Mouse (Mus musculus) right cerebral cortex, postnatal 4 days (tissue): ENCODE results near the gene Mbtps1.

ENCODE experiments used
- DNase-seq: peaks from one replicate; pipeline ENCODE4 v3.0.0-alpha.2; 2022

The Mbtps1 gene

DNA sequence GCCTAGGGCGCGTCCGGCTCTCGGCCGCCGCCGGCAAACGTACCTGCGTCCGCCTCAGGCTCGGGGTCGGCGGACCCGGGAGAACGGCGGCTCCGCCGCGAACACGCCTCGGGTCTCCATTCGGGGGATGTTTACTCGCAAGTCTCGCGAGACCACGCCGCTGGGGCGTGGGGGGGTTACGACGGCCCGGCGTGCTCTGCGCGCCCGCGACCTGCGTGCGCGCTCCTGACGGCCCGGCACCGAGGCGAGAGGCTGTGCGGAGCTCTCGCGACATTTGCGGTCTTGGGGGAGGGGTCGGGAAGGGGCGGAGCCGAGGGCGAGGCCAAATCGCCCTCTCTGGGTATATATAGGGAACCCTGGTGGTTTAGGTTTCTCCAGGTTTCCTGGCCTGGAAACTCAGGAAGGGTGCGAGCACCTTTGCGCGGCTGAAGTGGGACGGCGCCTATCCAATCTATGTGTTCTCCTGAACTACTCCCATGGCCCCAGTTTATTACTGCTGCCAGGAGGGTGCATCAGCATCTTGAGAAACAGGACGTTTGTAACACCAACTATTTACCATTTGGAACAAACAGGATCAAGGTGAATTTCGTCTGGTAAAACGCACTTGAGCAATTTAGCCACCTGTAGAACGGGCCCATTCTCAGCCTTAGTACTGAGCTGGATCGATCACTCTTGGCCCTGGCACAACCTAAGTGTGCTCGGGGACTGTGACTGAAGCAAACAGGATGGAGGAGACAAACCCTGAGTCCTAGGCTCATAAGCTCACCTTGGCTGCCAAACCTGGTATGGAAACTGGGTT is at the start of gene Mbtps1:
TSS of gene Mbtps1 (minus strand) at position 133 of the 799 bp plus-strand sequence.
- DNase-seq, result peak; percentile 97

GRCm38 (mm10) chr8:119606224-119606623 is 47.7 kb upstream of the Mbtps1 start:
- no peak for DNase-seq

DNA sequence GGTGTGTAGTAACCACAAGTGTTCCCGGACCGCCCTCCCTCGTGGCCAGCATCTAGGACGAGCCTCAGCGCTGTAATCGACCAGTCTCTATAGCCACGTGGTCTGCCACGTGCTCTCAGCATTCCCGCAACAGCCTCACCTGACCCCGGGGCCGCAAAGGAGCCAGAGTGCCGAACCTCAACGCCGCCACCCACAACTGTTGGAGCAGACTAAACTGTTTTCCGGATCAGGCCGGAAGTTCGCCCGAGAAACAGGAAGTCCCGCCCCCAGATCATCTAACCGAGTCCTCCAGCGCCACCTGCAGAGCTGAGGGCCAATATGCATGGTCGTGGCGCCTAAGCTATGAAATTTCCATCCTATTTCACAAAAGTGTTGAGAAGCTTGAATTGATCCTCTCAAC is 46.5 kb upstream of the Mbtps1 start, which contains the start of gene Taf1c:
TSS of gene Taf1c (minus strand) at position 227 of the 400 bp plus-strand sequence.
- peak; percentile 96 for DNase-seq

GRCm38 (mm10) chr8:119604398-119604803 is 45.9 kb upstream of the Mbtps1 start:
- DNase-seq, result no peak

- no peak for DNase-seq
Observed at GRCm38 (mm10) chr8:119603771-119604170, 45.2 kb upstream of the Mbtps1 start.

GRCm38 (mm10) chr8:119591456-119591855 is 32.9 kb upstream of the Mbtps1 start:
- no peak for DNase-seq

DNA sequence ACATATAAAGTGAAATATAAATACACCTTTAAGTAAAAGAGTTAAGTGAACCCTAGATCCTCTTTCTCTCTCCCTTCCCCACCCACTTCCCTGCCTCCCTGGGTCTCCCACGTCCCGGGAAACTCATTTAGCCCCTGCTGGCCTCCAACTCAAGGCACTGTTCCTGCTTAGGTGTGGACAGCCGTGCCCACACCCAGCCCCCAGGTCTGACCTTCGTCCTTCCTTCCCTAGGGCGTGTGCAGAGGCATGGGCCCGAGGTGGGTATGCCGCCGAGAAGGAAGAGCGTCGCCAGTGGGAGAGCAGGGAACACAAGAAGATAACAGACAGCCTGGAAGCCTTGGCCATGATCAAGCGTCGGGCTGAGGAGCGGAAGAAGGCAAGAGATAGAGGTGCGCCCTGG is 31.8 kb upstream of the Mbtps1 start:
- DNase-seq, result no peak

DNA sequence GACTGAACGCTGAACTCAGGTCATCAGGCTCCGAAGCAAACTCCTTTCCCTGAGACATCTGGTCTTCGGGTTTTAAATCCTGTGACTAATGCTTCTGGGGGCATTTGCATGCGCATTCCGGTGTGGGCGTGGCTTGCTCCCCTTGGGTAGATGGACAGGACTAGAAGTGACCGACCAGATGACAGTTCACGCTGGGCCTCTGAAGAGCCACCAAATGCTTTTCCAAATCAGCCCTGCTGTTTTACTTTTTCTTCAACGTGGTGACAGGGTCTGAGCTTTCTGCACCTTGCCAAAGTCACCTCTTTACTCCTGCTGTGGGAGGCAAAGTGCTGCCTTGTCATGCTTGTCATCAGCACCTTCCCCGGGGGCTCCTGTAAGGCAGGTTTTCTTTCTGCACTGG is 30.3 kb upstream of the Mbtps1 start:
- DNase-seq, result no peak

DNA sequence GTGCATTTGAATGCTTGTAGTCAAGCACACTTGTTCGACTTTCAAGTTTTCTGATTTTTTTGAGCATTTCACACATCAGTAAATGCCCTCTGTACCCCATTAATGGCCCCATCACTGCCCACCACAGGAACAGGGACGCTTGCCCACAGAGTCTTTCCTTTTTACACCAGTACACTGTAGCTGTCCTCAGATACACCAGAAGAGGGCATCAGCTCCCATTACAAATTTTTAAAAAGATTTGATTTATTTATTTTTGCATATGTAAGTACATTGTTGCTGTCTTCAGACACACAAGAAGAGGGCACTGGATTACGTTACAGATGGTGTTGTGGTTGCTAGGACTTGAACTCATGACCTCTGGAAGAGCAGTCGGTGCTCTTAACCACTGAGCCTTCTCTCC is 29.8 kb upstream of the Mbtps1 start:
- no peak for DNase-seq

GRCm38 (mm10) chr8:119585901-119586300 is 27.4 kb upstream of the Mbtps1 start:
- DNase-seq, result no peak

DNA sequence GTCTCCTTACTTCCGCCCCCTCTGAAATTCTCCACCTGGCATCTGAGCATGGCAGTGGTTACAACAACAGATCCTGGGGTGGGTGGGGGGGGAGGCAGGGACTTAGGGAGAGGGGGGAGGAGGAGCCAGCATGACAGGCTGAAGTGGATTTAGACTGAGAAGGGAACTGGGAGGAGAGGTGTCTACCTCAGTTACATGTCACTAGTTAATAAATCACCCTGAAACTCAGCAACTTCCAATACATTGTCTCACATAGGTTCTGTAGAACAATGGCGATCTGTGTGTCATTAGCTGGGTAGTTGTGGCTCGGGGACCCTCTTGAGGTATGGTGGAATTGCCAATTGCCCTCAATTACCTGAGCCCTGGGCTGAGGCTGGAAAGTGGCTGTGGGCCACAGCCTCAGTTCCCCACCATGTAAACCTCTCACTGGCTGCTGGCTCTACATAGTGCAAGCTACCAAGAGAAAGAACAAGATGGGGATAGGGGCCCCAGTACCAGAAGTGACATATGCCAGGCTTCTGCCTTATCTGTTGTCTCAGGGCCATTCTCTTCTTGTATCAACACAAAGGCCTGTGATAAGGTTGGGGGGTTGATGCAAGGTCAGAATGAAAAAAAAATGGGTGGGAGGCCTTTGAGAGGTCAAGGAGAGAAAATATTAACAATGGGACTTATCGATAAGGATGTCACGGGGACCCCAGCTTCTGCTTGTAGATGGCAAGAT is 22.1 kb upstream of the Mbtps1 start:
- DNase-seq, result no peak

DNA sequence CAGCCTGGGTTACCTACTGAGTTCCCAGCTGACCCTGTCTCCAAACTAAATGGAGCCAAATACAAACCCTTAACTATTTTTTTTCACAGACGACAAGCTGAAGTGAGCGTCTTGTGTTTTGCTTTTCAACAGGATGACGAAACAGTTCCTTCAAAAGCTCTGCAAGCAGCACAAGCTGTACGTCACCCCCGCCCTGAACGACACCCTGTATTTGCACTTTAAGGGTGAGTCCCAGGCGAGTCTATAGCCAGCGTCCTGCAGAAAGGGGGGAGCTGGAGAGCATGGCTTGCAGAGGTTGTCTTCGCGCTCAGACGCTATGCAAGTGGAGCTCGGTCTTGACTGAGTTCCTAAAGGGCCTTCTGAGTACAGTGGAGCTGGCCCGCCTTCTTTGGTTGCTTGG is 20.6 kb upstream of the Mbtps1 start:
- no peak for DNase-seq

DNA sequence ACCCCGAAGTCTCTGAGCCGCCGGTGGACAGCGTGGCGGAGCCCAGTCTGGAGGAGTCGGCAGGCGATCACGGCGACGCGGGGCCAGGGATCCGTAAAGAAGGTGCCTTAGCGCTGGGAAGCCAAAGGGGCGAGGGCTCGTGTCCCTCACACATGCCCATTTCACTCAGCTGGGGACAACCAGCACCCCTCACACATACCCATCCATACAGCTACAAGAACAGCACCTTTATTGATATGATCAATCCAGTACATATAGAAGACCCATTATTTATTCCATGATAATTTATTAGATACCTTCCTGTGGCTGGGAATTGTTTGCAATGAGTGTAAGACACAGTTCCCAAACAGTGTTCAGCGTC is 16.8 kb upstream of the Mbtps1 start:
- no peak for DNase-seq

- DNase-seq, result peak; percentile 98
Observed at GRCm38 (mm10) chr8:119574437-119575365, 16.2 kb upstream of the Mbtps1 start, which contains the start of the genes Hsdl1 and Dnaaf1. TSS of gene Hsdl1 (minus strand) at chr8:119575183. TSS of gene Dnaaf1 (plus strand) at chr8:119575235.

- no peak for DNase-seq
Observed at GRCm38 (mm10) chr8:119572411-119572810, 13.9 kb upstream of the Mbtps1 start.

DNA sequence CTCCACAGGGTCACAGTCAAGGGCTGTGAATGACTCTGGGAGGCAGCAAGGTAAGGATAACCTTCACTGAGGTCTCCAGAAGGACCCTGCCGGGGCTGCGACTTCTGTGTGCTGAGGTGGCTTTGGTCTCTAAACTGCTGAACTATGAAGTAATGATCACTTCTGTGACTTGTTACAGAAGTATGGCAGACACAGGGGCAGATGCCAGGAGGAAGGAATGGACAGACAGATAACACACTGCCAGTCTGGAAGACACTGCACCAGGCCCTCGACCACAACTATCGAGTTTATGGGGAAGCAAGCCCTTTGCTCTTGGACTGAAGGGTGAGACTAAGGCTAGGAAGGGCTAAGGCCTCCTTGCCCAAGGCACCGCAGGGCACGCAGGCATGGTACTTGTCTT is 12.6 kb upstream of the Mbtps1 start:
- no peak for DNase-seq

- DNase-seq, result no peak
Observed at GRCm38 (mm10) chr8:119569881-119570280, 11.3 kb upstream of the Mbtps1 start.

- DNase-seq, result no peak
Observed at GRCm38 (mm10) chr8:119568951-119569350, 10.4 kb upstream of the Mbtps1 start.

GRCm38 (mm10) chr8:119568251-119568650 is 9.7 kb upstream of the Mbtps1 start:
- no peak for DNase-seq

DNA sequence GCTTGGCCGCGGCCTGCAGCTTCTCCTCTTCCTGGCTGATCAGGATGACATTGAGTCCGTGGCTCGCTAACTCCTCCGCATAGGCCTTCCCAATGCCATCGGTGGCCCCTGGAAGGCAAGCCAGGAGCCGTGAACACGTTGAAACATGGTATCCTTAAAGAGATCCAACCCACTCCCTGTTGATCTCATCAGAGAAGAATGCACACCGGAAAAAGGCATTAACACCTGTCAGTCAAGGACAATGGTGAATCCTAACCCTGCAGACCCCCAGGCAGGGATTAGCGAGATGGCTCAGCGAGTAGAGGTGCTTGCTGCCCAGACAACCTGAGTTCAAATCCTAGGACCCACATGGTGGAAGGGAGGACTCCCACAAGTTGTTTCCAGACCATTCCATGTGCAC is 7.8 kb upstream of the Mbtps1 start:
- DNase-seq, result no peak

DNA sequence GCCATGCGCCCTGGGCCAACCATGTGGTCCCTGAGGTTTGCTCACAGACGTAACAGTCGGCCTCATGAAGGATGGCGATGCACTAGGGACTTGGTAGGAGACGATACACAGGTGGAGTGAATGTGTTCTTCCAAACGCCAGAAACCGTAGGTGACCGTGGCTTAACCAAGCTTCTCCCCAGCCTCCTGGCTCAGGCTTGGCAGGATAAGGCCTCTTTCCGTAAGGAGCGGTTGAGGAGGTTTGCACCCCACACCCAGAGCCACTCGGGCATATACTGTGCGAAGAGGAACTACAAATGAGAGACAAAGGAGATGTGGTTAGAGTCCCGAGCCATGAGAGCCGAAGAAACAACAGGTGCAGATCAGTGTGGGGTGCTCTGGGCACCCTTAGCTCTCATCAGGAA is 5.3 kb upstream of the Mbtps1 start:
- DNase-seq, result no peak

GRCm38 (mm10) chr8:119559402-119559720 is 826 bp upstream of the Mbtps1 start:
- no peak for DNase-seq
